Mouse (Mus musculus): ENCODE measurements around the gene Nrarp. TPM values are rescaled to one million over a fixed set of nuclear protein-coding genes. Genes with fewer than 3 reads are reported as not detected.

Nrarp gene
- polyA plus RNA-seq, 1 experiment, result 39.0 TPM

GRCm38 (mm10) chr2:25195211-25196156 is 14.9 kb downstream of the Nrarp start:
- WGBS, result 7% methylated on average over 55 of the region's 55 CpGs
- peak overlapping the region; percentile 69 for H3K4me3 ChIP-seq (ENCODE audit: low read depth, low read length)
- no peaks in the 10 kb centered on the region for H3K27me3 ChIP-seq (ENCODE audit: control insufficient read depth, insufficient read depth, low read length)
- TF ChIP-seq POLR2A (IDR thresholded peaks at IDR 0.05; ENCODE audit: low read depth, low read length), result no peak
- no peak for TF ChIP-seq CTCF (IDR thresholded peaks at IDR 0.05; ENCODE audit: extremely low read depth, insufficient read length, insufficient replicate concordance, low read depth, low read length)
- peak overlapping the region; percentile 97 for H3K27ac ChIP-seq (ENCODE audit: insufficient read depth, low read depth, low read length)
- peaks cover 17% of the 10 kb centered on the region for H3K36me3 ChIP-seq (ENCODE audit: control insufficient read depth, insufficient read depth, low read length)
- H3K4me1 ChIP-seq (ENCODE audit: control insufficient read depth, insufficient read depth, insufficient read length, low read length), result peaks cover 40% of the 10 kb centered on the region

DNA sequence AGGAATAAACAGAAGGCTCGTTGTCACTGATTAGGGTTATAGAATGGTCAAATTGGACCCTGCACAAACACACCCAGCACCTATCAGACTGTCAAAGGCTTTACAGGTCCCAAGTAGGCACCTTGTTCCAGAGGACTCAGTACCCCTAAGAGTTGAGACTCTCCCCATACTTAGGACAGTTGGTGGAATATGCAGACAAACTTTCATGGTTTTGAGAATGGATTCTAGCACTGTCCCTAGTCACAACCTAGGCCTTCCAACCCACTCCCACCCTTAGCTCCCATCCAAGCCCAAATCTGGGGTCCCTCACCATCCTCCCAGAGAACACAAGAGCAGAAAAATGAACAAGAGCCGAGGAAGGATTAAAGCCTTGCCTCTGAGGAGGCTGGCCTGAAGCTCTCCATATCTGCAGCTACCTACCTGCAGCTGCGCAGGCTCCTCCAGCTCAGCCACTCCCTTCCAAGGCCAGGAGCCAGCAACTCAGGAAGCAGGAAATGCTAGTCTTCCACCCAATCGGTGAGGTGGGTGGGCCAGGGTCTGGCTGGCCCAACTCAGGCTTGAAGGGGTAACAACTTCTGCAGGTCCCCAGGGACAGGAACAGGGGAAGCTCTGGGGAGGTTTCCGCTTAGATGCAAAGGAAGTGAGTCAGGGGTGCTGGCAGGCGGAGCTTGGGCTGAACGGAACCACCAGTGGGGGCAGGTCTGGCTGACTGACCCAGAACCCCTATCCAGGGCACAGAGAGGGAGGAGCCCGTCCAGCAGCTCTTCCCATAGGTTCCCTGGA is 15.8 kb downstream of the Nrarp start, which contains the start of gene Tor4a:
Gene Tor4a, minus strand, starts transcription at position 715 of the 783 bp plus-strand sequence.
- H3K36me3 ChIP-seq (ENCODE audit: control insufficient read depth, insufficient read depth, low read length), result peaks cover 26% of the 10 kb centered on the region
- 2% methylated on average over 8 of the region's 8 CpGs for WGBS
- peak within 1 kb of the TSS; percentile 69 for H3K4me3 ChIP-seq (ENCODE audit: low read depth, low read length)
- peaks cover 40% of the 10 kb centered on the region for H3K4me1 ChIP-seq (ENCODE audit: control insufficient read depth, insufficient read depth, insufficient read length, low read length)
- H3K27ac ChIP-seq (ENCODE audit: insufficient read depth, low read depth, low read length), result peak within 1 kb of the TSS; percentile 97
- TF ChIP-seq CTCF (IDR thresholded peaks at IDR 0.05; ENCODE audit: extremely low read depth, insufficient read length, insufficient replicate concordance, low read depth, low read length) (no peak), POLR2A (IDR thresholded peaks at IDR 0.05; ENCODE audit: low read depth, low read length) (peak; percentile 63)
- H3K27me3 ChIP-seq (ENCODE audit: control insufficient read depth, insufficient read depth, low read length), result no peaks in the 10 kb centered on the region

GRCm38 (mm10) chr2:25197191-25197590 is 16.6 kb downstream of the Nrarp start:
- Histone ChIP-seq H3K27ac (ENCODE audit: insufficient read depth, low read depth, low read length) (peak overlapping the region; percentile 97), H3K4me1 (ENCODE audit: control insufficient read depth, insufficient read depth, insufficient read length, low read length) (peaks cover 40% of the 10 kb centered on the region), H3K27me3 (ENCODE audit: control insufficient read depth, insufficient read depth, low read length) (no peaks in the 10 kb centered on the region), H3K36me3 (ENCODE audit: control insufficient read depth, insufficient read depth, low read length) (peaks cover 29% of the 10 kb centered on the region), H3K4me3 (ENCODE audit: low read depth, low read length) (peak overlapping the region; percentile 69; the same call in 1 of the 2 replicates)
- TF ChIP-seq CTCF (IDR thresholded peaks at IDR 0.05; ENCODE audit: extremely low read depth, insufficient read length, insufficient replicate concordance, low read depth, low read length), result no peak
- TF ChIP-seq POLR2A (IDR thresholded peaks at IDR 0.05; ENCODE audit: low read depth, low read length), result no peak
- WGBS, result 4% methylated on average over 2 of the region's 2 CpGs

GRCm38 (mm10) chr2:25197946-25198345 is 17.4 kb downstream of the Nrarp start:
- peak overlapping the region; percentile 97 for H3K27ac ChIP-seq (ENCODE audit: insufficient read depth, low read depth, low read length)
- peaks cover 40% of the 10 kb centered on the region for H3K4me1 ChIP-seq (ENCODE audit: control insufficient read depth, insufficient read depth, insufficient read length, low read length)
- TF ChIP-seq CTCF (IDR thresholded peaks at IDR 0.05; ENCODE audit: extremely low read depth, insufficient read length, insufficient replicate concordance, low read depth, low read length) (no peak), POLR2A (IDR thresholded peaks at IDR 0.05; ENCODE audit: low read depth, low read length) (no peak)
- no peak overlapping the region for H3K4me3 ChIP-seq (ENCODE audit: low read depth, low read length)
- H3K36me3 ChIP-seq (ENCODE audit: control insufficient read depth, insufficient read depth, low read length), result peaks cover 35% of the 10 kb centered on the region
- H3K27me3 ChIP-seq (ENCODE audit: control insufficient read depth, insufficient read depth, low read length), result no peaks in the 10 kb centered on the region

DNA sequence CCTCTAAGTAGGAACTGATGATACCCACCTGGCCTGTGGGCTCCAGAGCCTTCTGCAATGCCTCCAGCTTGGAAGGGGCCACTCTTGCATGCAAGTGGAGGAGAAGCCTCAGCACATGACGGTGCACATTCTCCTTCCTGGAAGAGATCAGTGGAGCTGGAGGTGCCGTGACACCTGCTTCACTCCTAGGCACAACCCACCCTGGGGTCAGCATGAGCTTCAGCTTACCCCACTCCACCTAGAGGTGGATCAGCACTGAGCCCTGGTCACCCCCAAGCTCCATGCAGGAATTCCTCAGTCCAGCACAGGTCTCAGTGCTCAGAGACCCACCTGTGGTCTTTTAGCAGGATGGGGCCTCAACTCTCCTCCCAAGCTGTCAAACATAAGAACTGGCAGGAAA is 20.1 kb downstream of the Nrarp start:
- Histone ChIP-seq H3K4me3 (ENCODE audit: low read depth, low read length) (no peak overlapping the region), H3K36me3 (ENCODE audit: control insufficient read depth, insufficient read depth, low read length) (peaks cover 53% of the 10 kb centered on the region), H3K27ac (ENCODE audit: insufficient read depth, low read depth, low read length) (no peak overlapping the region), H3K27me3 (ENCODE audit: control insufficient read depth, insufficient read depth, low read length) (no peaks in the 10 kb centered on the region), H3K4me1 (ENCODE audit: control insufficient read depth, insufficient read depth, insufficient read length, low read length) (peaks cover 20% of the 10 kb centered on the region; the same call in 1 of the 2 replicates)
- TF ChIP-seq CTCF (IDR thresholded peaks at IDR 0.05; ENCODE audit: extremely low read depth, insufficient read length, insufficient replicate concordance, low read depth, low read length) (no peak), POLR2A (IDR thresholded peaks at IDR 0.05; ENCODE audit: low read depth, low read length) (no peak)
- WGBS, result 92% methylated on average over 2 of the region's 2 CpGs

GRCm38 (mm10) chr2:25203631-25204214 is 23.2 kb downstream of the Nrarp start:
- Histone ChIP-seq H3K4me1 (ENCODE audit: control insufficient read depth, insufficient read depth, insufficient read length, low read length) (peaks cover 5% of the 10 kb centered on the region; the same call in 1 of the 2 replicates), H3K36me3 (ENCODE audit: control insufficient read depth, insufficient read depth, low read length) (peaks cover 71% of the 10 kb centered on the region), H3K27me3 (ENCODE audit: control insufficient read depth, insufficient read depth, low read length) (no peaks in the 10 kb centered on the region), H3K27ac (ENCODE audit: insufficient read depth, low read depth, low read length) (no peak overlapping the region), H3K4me3 (ENCODE audit: low read depth, low read length) (no peak overlapping the region)
- TF ChIP-seq POLR2A (IDR thresholded peaks at IDR 0.05; ENCODE audit: low read depth, low read length), result no peak
- TF ChIP-seq CTCF (IDR thresholded peaks at IDR 0.05; ENCODE audit: extremely low read depth, insufficient read length, insufficient replicate concordance, low read depth, low read length), result peak; percentile 16; the same call in 1 of the 2 replicates
- whole genome bisulfite sequencing, result 51% methylated on average over 4 of the region's 4 CpGs

Data from small intestine, adult 2 months (tissue).